Mouse (Mus musculus) thymus, adult 2 months (tissue): ENCODE results near the gene Tmf1. TPM values are rescaled to one million over a fixed set of nuclear protein-coding genes. Genes with fewer than 3 reads are reported as not detected.

Experiments
- DNase-seq: peaks from one replicate; pipeline ENCODE4 v3.0.0; 2021
- H3K27ac ChIP-seq: fragments of 200-500 bp; 2 replicates; pipeline ENCODE4 v1.5.1; 2012; ENCODE audit warnings: low read length, control low read depth; ENCODE audit not compliant: control insufficient read depth, insufficient read depth
- H3K27me3 ChIP-seq: fragments of 200-500 bp; 2 replicates; pipeline ENCODE4 v1.6.1; 2012; ENCODE audit warnings: mild to moderate bottlenecking, low read length, moderate library complexity, mixed read lengths; ENCODE audit not compliant: control insufficient read depth, insufficient read depth
- H3K36me3 ChIP-seq: fragments of 200-500 bp; 2 replicates; pipeline ENCODE4 v1.6.1; 2012; ENCODE audit warnings: mild to moderate bottlenecking, low read length, moderate library complexity; ENCODE audit not compliant: control insufficient read depth, insufficient read depth
- H3K4me1 ChIP-seq: fragments of 200-500 bp; replicated peaks from 2 replicates; pipeline ENCODE4 v1.6.1; 2012; ENCODE audit warnings: low read length; ENCODE audit not compliant: control insufficient read depth, insufficient read depth
- H3K4me3 ChIP-seq: fragments of 200-500 bp; 2 replicates; pipeline ENCODE4 v1.5.1; 2012; ENCODE audit warnings: mild to moderate bottlenecking, low read length, control low read depth, moderate library complexity; ENCODE audit not compliant: control insufficient read depth, insufficient read depth
- CTCF ChIP-seq: fragments of 200-500 bp; IDR thresholded peaks from 2 replicates; pipeline ENCODE4 v1.5.1; 2012; ENCODE audit warnings: mild to moderate bottlenecking, control low read depth, low read length, moderate library complexity, borderline replicate concordance; ENCODE audit not compliant: control insufficient read depth, poor library complexity, insufficient read depth; ENCODE audit errors: extremely low read depth
- POLR2A ChIP-seq: fragments of 200-500 bp; IDR thresholded peaks from 2 replicates; pipeline ENCODE4 v1.6.1; 2012; ENCODE audit warnings: mild to moderate bottlenecking, low read length, control low read depth, moderate library complexity; ENCODE audit not compliant: control insufficient read depth, poor library complexity, insufficient read depth; ENCODE audit errors: extremely low read depth
- WGBS: fragments of 180-500 bp; shearing (Covaris S2); methylation state at CpG from one replicate; pipeline ENCODE4 v1.1.7; 2018; 5-methylcytosine and 5-hydroxymethylcytosine counted together
- polyA plus RNA-seq: library from polyadenylated mRNA; depleted of rRNA; stranded (reverse); fragments of >200 nt; gene quantifications from 2 replicates; pipeline ENCODE4 v1.2.3, GENCODE M21; 2012

The Tmf1 gene
- polyA plus RNA-seq, 1 experiment = 3.9 TPM

GRCm38 (mm10) chr6:97132707-97133303 is 46.1 kb downstream of the Tmf1 start:
- no peak for DNase-seq
- TF ChIP-seq POLR2A = no peak
- TF ChIP-seq CTCF = no peak
- Histone ChIP-seq H3K36me3 (no peaks in the 10 kb centered on the region), H3K4me1 (no peaks in the 10 kb centered on the region), H3K4me3 (no peak overlapping the region), H3K27me3 (no peaks in the 10 kb centered on the region), H3K27ac (no peak overlapping the region)
- 97% methylated on average over 5 of the region's 5 CpGs for WGBS

- no peak for DNase-seq
- no peak for TF ChIP-seq POLR2A
- no peak for TF ChIP-seq CTCF
- Histone ChIP-seq H3K27ac (no peak overlapping the region), H3K4me3 (no peak overlapping the region), H3K4me1 (no peaks in the 10 kb centered on the region), H3K27me3 (no peaks in the 10 kb centered on the region), H3K36me3 (no peaks in the 10 kb centered on the region)
- WGBS = 87% methylated on average over 4 of the region's 4 CpGs
These were observed 47.1 kb downstream of the Tmf1 start for GRCm38 (mm10) chr6:97131808-97132207.

GRCm38 (mm10) chr6:97130979-97131378 is 47.9 kb downstream of the Tmf1 start:
- no peak overlapping the region for H3K4me3 ChIP-seq
- H3K27me3 ChIP-seq = no peaks in the 10 kb centered on the region
- no peak overlapping the region for H3K27ac ChIP-seq
- no peak for DNase-seq
- TF ChIP-seq POLR2A (no peak), CTCF (no peak)
- no peaks in the 10 kb centered on the region for H3K36me3 ChIP-seq
- WGBS = 93% methylated on average over 5 of the region's 5 CpGs
- no peaks in the 10 kb centered on the region for H3K4me1 ChIP-seq

- H3K27ac ChIP-seq = no peak overlapping the region
- H3K36me3 ChIP-seq = no peaks in the 10 kb centered on the region
- WGBS = 91% methylated on average over 10 of the region's 10 CpGs
- H3K4me3 ChIP-seq = no peak overlapping the region
- no peaks in the 10 kb centered on the region for H3K4me1 ChIP-seq
- DNase-seq = no peak
- TF ChIP-seq POLR2A (no peak), CTCF (no peak)
- H3K27me3 ChIP-seq = no peaks in the 10 kb centered on the region
These were observed 54.4 kb downstream of the Tmf1 start for GRCm38 (mm10) chr6:97124336-97125010.

- H3K4me1 ChIP-seq = no peaks in the 10 kb centered on the region
- 95% methylated on average over 4 of the region's 4 CpGs for WGBS
- TF ChIP-seq POLR2A (no peak), CTCF (no peak)
- no peak for DNase-seq
- H3K27me3 ChIP-seq = no peaks in the 10 kb centered on the region
- H3K36me3 ChIP-seq = no peaks in the 10 kb centered on the region
- H3K27ac ChIP-seq = no peak overlapping the region
- H3K4me3 ChIP-seq = no peak overlapping the region
These were observed 58.0 kb downstream of the Tmf1 start for GRCm38 (mm10) chr6:97120922-97121321.

- DNase-seq = no peak
- Histone ChIP-seq H3K27me3 (no peaks in the 10 kb centered on the region), H3K36me3 (no peaks in the 10 kb centered on the region), H3K4me3 (no peak overlapping the region), H3K27ac (no peak overlapping the region), H3K4me1 (no peaks in the 10 kb centered on the region)
- WGBS = 95% methylated on average over 3 of the region's 3 CpGs
- TF ChIP-seq CTCF (no peak), POLR2A (no peak)
These were observed 60.6 kb downstream of the Tmf1 start for GRCm38 (mm10) chr6:97118327-97118726.
